Mouse (Mus musculus) lung, postnatal 0 days (tissue): ENCODE data around the gene Slc4a1. TPM values are rescaled to one million over a fixed set of nuclear protein-coding genes. Genes with fewer than 3 reads are reported as not detected.

Experiments
- ATAC-seq: fragments of 200-750 bp; cut with Nextera tagmentation; 2 replicates; pipeline ENCODE4 v1.8.0; 2017; ENCODE audit warnings: moderate library complexity
- DNase-seq: peaks from one replicate; pipeline ENCODE4 v3.0.0-alpha.2; 2016; ENCODE audit warnings: low spot score
- H3K27ac ChIP-seq: fragments of 300-500 bp; sonication (generic); 2 replicates; pipeline ENCODE4 v1.5.1; 2014; ENCODE audit warnings: antibody characterized with exemption, mild to moderate bottlenecking, low read length, mixed read lengths
- H3K27me3 ChIP-seq: fragments of 300-500 bp; sonication (generic); replicated peaks from 2 replicates; pipeline ENCODE4 v1.6.1; 2014; ENCODE audit warnings: low read length, mixed read lengths; ENCODE audit not compliant: insufficient read depth
- H3K36me3 ChIP-seq: fragments of 300-500 bp; sonication (generic); 2 replicates; pipeline ENCODE4 v1.6.1; 2014; ENCODE audit warnings: low read length, mixed read lengths; ENCODE audit not compliant: insufficient read depth
- H3K4me1 ChIP-seq: fragments of 300-500 bp; sonication (generic); 2 replicates; pipeline ENCODE4 v1.6.1; 2014; ENCODE audit warnings: antibody characterized with exemption, low read depth, low read length, mixed read lengths; ENCODE audit not compliant: insufficient read depth
- H3K4me2 ChIP-seq: fragments of 300-500 bp; sonication (generic); replicated peaks from 2 replicates; pipeline ENCODE4 v1.6.1; 2014; ENCODE audit warnings: low read depth, mild to moderate bottlenecking, low read length, moderate library complexity, mixed read lengths
- H3K4me3 ChIP-seq: fragments of 300-500 bp; sonication (generic); 2 replicates; pipeline ENCODE4 v1.5.1; 2014; ENCODE audit warnings: low read depth, low read length
- H3K9ac ChIP-seq: fragments of 300-500 bp; sonication (generic); replicated peaks from 2 replicates; pipeline ENCODE4 v1.6.1; 2014; ENCODE audit warnings: low read depth, mild to moderate bottlenecking
- H3K9me3 ChIP-seq: fragments of 300-500 bp; sonication (generic); 2 replicates; pipeline ENCODE4 v1.6.1; 2016; ENCODE audit warnings: low read length, mixed read lengths
- CTCF ChIP-seq: IDR thresholded peaks from 2 replicates; pipeline ENCODE4 v1.5.1; 2016; ENCODE audit warnings: antibody characterized with exemption, mild to moderate bottlenecking
- EP300 ChIP-seq: IDR thresholded peaks from 2 replicates; pipeline ENCODE4 v1.6.1; 2016; ENCODE audit warnings: antibody characterized with exemption, mild to moderate bottlenecking, control low read depth
- WGBS: fragments of 180-500 bp; shearing (Covaris S2); extraction: QIAGEN DNeasy Blood & Tissue Kit; methylation state at CpG from one replicate; pipeline ENCODE4 v1.1.7; 2014; 5-methylcytosine and 5-hydroxymethylcytosine counted together
- polyA plus RNA-seq: library from polyadenylated mRNA; unstranded; fragments of >200 nt; fragmentation: Nextera tagmentation; extraction: Ambion mirVana; gene quantifications from 2 replicates; pipeline ENCODE4 v1.2.1, GENCODE M21; 2015

The Slc4a1 gene
- polyA plus RNA-seq, 1 experiment from 2014 or later, result 9.8 TPM

DNA sequence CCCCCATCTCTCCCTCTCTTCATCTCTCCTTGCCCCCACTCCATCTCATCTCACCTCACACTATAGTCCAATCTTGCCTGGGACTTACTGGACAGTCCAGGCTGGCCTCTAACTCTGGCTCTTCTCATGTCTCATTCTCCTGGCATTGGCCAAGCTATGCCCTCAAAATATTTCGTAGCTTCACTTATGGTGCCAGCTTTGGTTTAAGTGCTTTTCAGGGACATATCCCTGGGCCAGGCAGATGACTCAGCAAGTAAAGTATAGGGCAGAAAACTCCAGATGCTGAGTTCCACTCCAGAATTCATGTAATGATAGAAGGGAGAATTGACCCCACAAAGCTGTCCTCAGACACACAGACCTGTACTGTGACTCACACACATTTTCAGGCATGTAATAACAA is 29.8 kb downstream of the Slc4a1 start:
- H3K36me3 ChIP-seq, result no peaks in the 10 kb centered on the region
- no peak for ATAC-seq
- H3K9ac ChIP-seq, result no peak overlapping the region
- no peak overlapping the region for H3K4me3 ChIP-seq
- peaks cover 6% of the 10 kb centered on the region; the same call in 1 of the 2 replicates for H3K4me1 ChIP-seq
- no peak for DNase-seq
- WGBS, result 61% methylated on average over 1 of the region's 1 CpGs
- no peak overlapping the region for H3K4me2 ChIP-seq
- no peaks in the 10 kb centered on the region for H3K27me3 ChIP-seq
- TF ChIP-seq CTCF, result no peak
- no peak for TF ChIP-seq EP300
- H3K9me3 ChIP-seq, result no peaks in the 10 kb centered on the region
- no peak overlapping the region for H3K27ac ChIP-seq

DNA sequence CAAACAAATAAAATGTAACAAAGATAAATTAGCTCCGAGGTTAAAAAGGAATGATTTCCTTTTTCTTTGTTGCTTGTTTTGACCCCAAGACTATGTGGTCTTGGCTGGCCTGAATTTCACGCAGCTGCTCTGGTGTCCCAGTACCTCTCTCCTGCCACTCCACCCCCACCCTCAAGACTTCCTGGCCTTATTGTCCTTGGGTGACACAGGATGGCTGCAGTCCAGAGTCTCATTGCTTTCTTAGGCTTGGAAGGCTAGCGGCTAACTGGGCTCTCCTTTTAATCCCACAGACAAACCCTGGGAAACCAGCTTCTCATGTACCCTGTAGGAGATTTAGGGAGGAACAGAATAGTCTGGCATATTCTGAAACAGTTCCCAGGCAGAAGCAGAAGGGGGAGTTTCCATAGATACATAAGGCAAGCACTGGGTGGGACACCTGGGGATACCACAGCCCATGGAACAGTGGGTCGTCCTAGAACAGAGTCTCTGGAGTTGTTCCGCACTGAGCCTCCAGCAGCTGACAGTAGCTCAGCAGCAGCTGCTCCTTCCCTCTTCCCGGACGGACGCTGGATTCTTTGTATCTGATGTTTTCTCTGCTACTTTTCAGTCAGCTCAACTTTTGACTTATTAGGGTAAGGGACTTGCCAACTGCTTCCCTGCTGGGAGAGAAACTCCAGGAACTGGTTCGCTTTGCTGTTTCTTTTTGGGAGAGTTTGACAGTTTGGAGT is 30.9 kb downstream of the Slc4a1 start:
- 0 out of 2 replicates have a peak, but pooled peaks have one; percentile 20 for ATAC-seq
- H3K27ac ChIP-seq, result no peak overlapping the region

DNA sequence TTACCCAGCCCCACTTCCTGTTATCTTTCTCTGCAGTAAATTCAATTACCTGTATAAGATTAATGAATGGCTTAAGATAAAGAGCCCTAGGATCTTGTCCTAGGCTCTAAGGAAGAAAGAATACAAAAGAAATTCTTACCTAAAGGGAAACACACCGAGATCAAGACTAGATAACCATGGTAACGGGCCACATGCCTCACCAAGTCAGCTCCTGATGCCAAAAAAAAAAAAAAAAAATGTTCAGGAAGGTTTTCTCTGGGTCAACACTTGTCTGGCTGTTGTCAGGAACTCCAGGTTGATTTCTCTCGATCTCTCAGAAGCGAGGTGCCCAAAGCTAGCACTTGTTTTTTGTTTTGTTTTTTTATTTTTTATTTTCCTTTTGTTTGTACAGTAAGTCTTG is 32.0 kb downstream of the Slc4a1 start:
- Histone ChIP-seq H3K9ac (no peak overlapping the region), H3K27me3 (no peaks in the 10 kb centered on the region), H3K4me1 (no peaks in the 10 kb centered on the region; the same call in 1 of the 2 replicates), H3K4me3 (no peak overlapping the region), H3K4me2 (no peak overlapping the region), H3K9me3 (no peaks in the 10 kb centered on the region), H3K36me3 (no peaks in the 10 kb centered on the region), H3K27ac (no peak overlapping the region)
- DNase-seq (no peak), ATAC-seq (no peak)
- TF ChIP-seq EP300 (no peak), CTCF (no peak)
- WGBS, result 31% methylated on average over 4 of the region's 4 CpGs

More for the DNA sequence above, 30.9 kb downstream of the Slc4a1 start:
- no peaks in the 10 kb centered on the region for H3K27me3 ChIP-seq
- H3K9me3 ChIP-seq, result no peaks in the 10 kb centered on the region
- TF ChIP-seq CTCF, result 0 out of 2 replicates have a peak, but pooled peaks have one; percentile 12
- no peak for TF ChIP-seq EP300
- H3K9ac ChIP-seq, result no peak overlapping the region
- peak; percentile 48 for DNase-seq
- no peak overlapping the region for H3K4me3 ChIP-seq
- no peak overlapping the region for H3K4me2 ChIP-seq
- WGBS, result 31% methylated on average over 9 of the region's 9 CpGs
- no peaks in the 10 kb centered on the region for H3K36me3 ChIP-seq
- peaks cover 6% of the 10 kb centered on the region; the same call in 1 of the 2 replicates for H3K4me1 ChIP-seq

DNA sequence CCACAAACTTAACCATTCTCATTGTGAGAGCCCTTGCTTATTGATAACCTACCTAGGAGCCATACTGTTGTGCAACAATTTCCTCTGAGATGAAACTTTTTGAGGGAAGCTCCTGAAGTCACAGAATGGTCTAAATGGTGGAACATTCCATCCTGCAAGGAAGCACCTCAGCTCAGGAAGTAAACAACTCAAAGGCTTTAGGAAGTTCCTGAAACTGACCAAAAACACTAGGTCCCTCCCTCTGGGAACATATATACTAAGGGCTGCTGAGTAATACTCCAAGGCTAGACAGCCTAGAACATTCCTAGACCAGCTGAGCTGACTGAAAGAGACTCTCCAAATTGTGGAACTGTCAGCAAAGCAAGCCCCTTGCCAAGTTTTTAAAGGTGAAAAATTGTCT is 32.9 kb downstream of the Slc4a1 start:
- Histone ChIP-seq H3K9me3 (no peaks in the 10 kb centered on the region), H3K9ac (no peak overlapping the region), H3K27me3 (no peaks in the 10 kb centered on the region), H3K36me3 (no peaks in the 10 kb centered on the region), H3K4me2 (no peak overlapping the region), H3K4me3 (no peak overlapping the region), H3K27ac (no peak overlapping the region), H3K4me1 (no peaks in the 10 kb centered on the region; the same call in 1 of the 2 replicates)
- TF ChIP-seq CTCF (no peak), EP300 (no peak)
- no peak for ATAC-seq
- no peak for DNase-seq

DNA sequence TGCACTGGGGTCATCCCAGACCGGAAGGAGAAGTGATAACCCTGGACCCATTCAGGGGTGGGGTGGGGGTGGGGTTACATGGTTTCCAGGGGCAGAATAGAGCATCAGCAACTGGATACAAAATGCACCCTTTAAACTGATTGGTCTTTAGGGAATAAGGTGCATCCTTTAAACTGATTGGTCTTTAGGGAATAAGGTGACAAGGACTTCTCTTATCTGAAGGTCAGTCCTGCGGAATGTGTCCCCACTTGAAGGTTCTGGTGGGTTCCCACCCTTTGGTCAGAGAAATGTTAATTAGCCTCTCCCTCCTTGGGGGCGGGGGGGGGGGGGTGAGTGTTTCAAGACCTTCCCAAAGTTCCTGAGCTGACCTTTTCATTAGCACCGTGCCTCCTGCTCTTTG is 34.2 kb downstream of the Slc4a1 start:
- Histone ChIP-seq H3K36me3 (no peaks in the 10 kb centered on the region), H3K27me3 (no peaks in the 10 kb centered on the region), H3K9ac (no peak overlapping the region), H3K9me3 (no peaks in the 10 kb centered on the region), H3K4me1 (no peaks in the 10 kb centered on the region), H3K4me2 (no peak overlapping the region), H3K4me3 (no peak overlapping the region), H3K27ac (no peak overlapping the region)
- DNase-seq (no peak), ATAC-seq (no peak)
- 45% methylated on average over 4 of the region's 4 CpGs for WGBS
- TF ChIP-seq EP300 (no peak), CTCF (no peak)

DNA sequence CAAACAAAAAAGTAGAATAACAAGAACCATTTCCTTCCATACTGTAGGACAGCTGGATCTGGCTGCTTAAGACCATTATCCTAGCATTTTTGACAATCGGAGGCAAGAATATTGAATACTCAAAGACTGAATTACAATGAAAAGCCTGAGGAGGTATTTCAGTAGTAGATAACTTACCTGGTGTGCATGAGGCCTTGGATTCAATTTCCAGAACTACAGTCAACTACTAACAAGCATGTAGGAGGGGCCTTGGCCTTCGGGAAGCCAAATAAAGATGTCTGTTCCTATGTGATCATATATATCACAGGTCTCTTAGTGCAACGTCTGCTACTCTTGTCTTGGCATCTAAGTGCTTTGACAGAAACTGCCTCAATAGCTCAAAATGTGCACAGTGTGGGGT is 36.0 kb downstream of the Slc4a1 start:
- Histone ChIP-seq H3K27me3 (no peaks in the 10 kb centered on the region), H3K9me3 (no peaks in the 10 kb centered on the region), H3K36me3 (no peaks in the 10 kb centered on the region), H3K4me1 (no peaks in the 10 kb centered on the region), H3K4me2 (no peak overlapping the region), H3K4me3 (no peak overlapping the region), H3K9ac (no peak overlapping the region), H3K27ac (no peak overlapping the region)
- 68% methylated on average over 3 of the region's 3 CpGs for WGBS
- ATAC-seq (no peak), DNase-seq (no peak)
- TF ChIP-seq CTCF, result no peak
- no peak for TF ChIP-seq EP300

DNA sequence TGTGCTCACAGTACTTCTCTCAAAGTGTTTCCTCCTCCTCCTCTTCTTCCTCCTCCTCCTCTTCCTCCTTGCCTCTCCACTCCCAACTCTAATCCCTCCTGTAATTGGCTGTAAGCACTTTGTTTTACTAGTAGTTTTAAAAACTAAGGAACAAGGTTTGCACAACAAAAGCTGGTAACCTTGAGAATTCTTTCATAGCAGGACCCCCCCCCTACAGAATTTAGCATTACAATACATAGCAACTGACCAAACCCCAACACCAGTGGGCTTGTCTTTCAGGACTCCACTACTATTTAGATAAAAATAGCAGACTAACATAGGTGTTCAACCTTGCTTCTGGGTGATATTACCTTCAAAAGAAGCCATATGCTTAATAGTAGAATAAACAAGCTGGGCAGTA is 36.5 kb downstream of the Slc4a1 start:
- TF ChIP-seq EP300, result no peak
- TF ChIP-seq CTCF, result no peak
- Histone ChIP-seq H3K27me3 (no peaks in the 10 kb centered on the region), H3K4me2 (no peak overlapping the region), H3K36me3 (no peaks in the 10 kb centered on the region), H3K9me3 (no peaks in the 10 kb centered on the region), H3K9ac (no peak overlapping the region), H3K4me1 (no peaks in the 10 kb centered on the region), H3K4me3 (no peak overlapping the region), H3K27ac (no peak overlapping the region)
- DNase-seq (no peak), ATAC-seq (no peak)
